Mouse (Mus musculus): Measurements from ENCODE around the gene Ncoa3. TPM values are rescaled to one million over a fixed set of nuclear protein-coding genes. Genes with fewer than 3 reads are reported as not detected.

Ncoa3 gene
- polyA plus RNA-seq, 1 experiment from 2014 or later: 14.6 TPM

GRCm38 (mm10) chr2:165968876-165969275 lies 23.6 kb upstream of the Ncoa3 start:
- ATAC-seq (replicated peaks; ENCODE audit: low FRiP score, low read depth) (no peak), DNase-seq (ENCODE audit: low spot score) (peak; percentile 70)
- TF ChIP-seq CTCF (IDR thresholded peaks at IDR 0.05; ENCODE audit: low read depth): no peak
- Histone ChIP-seq H3K4me3 (replicated peaks; ENCODE audit: low read depth, low read length) (no peak overlapping the region), H3K27me3 (ENCODE audit: insufficient read depth, low read length) (no peaks in the 10 kb centered on the region), H3K4me1 (replicated peaks; ENCODE audit: insufficient read depth, low read length) (peaks cover 9% of the 10 kb centered on the region; the same call in 1 of the 2 replicates), H3K27ac (no peak overlapping the region; the same call in 1 of the 2 replicates), H3K4me2 (ENCODE audit: low read length) (no peak overlapping the region), H3K36me3 (ENCODE audit: insufficient read depth, low read length) (no peaks in the 10 kb centered on the region), H3K9ac (ENCODE audit: low read depth, low read length) (no peak overlapping the region), H3K9me3 (replicated peaks; ENCODE audit: low read length) (no peaks in the 10 kb centered on the region)
- 31% methylated on average over 3 of the region's 3 CpGs for WGBS

GRCm38 (mm10) chr2:165969391-165969790 lies 23.0 kb upstream of the Ncoa3 start:
- TF ChIP-seq CTCF (IDR thresholded peaks at IDR 0.05; ENCODE audit: low read depth): no peak
- H3K4me3 ChIP-seq (replicated peaks; ENCODE audit: low read depth, low read length): no peak overlapping the region
- ATAC-seq (replicated peaks; ENCODE audit: low FRiP score, low read depth) (no peak), DNase-seq (ENCODE audit: low spot score) (no peak)
- H3K36me3 ChIP-seq (ENCODE audit: insufficient read depth, low read length): no peaks in the 10 kb centered on the region
- no peaks in the 10 kb centered on the region for H3K9me3 ChIP-seq (replicated peaks; ENCODE audit: low read length)
- no peaks in the 10 kb centered on the region for H3K27me3 ChIP-seq (ENCODE audit: insufficient read depth, low read length)
- H3K4me1 ChIP-seq (replicated peaks; ENCODE audit: insufficient read depth, low read length): peaks cover 9% of the 10 kb centered on the region; the same call in 1 of the 2 replicates
- 51% methylated on average over 8 of the region's 8 CpGs for WGBS
- H3K9ac ChIP-seq (ENCODE audit: low read depth, low read length): no peak overlapping the region
- H3K27ac ChIP-seq: no peak overlapping the region
- no peak overlapping the region for H3K4me2 ChIP-seq (ENCODE audit: low read length)

GRCm38 (mm10) chr2:165969961-165970360 lies 22.5 kb upstream of the Ncoa3 start:
- H3K27ac ChIP-seq: no peak overlapping the region
- ATAC-seq (replicated peaks; ENCODE audit: low FRiP score, low read depth) (no peak), DNase-seq (ENCODE audit: low spot score) (no peak)
- no peaks in the 10 kb centered on the region for H3K27me3 ChIP-seq (ENCODE audit: insufficient read depth, low read length)
- TF ChIP-seq CTCF (IDR thresholded peaks at IDR 0.05; ENCODE audit: low read depth): no peak
- H3K36me3 ChIP-seq (ENCODE audit: insufficient read depth, low read length): no peaks in the 10 kb centered on the region
- H3K4me3 ChIP-seq (replicated peaks; ENCODE audit: low read depth, low read length): no peak overlapping the region
- H3K9me3 ChIP-seq (replicated peaks; ENCODE audit: low read length): no peaks in the 10 kb centered on the region
- H3K4me2 ChIP-seq (ENCODE audit: low read length): no peak overlapping the region
- no peak overlapping the region for H3K9ac ChIP-seq (ENCODE audit: low read depth, low read length)
- WGBS: 73% methylated on average over 13 of the region's 13 CpGs
- H3K4me1 ChIP-seq (replicated peaks; ENCODE audit: insufficient read depth, low read length): peaks cover 4% of the 10 kb centered on the region; the same call in 1 of the 2 replicates

GRCm38 (mm10) chr2:165970767-165971166 lies 21.7 kb upstream of the Ncoa3 start:
- no peaks in the 10 kb centered on the region for H3K27me3 ChIP-seq (ENCODE audit: insufficient read depth, low read length)
- no peak for DNase-seq (ENCODE audit: low spot score)
- no peak overlapping the region for H3K9ac ChIP-seq (ENCODE audit: low read depth, low read length)
- TF ChIP-seq CTCF (IDR thresholded peaks at IDR 0.05; ENCODE audit: low read depth): no peak
- H3K4me2 ChIP-seq (ENCODE audit: low read length): no peak overlapping the region
- H3K27ac ChIP-seq: no peak overlapping the region
- H3K9me3 ChIP-seq (replicated peaks; ENCODE audit: low read length): no peaks in the 10 kb centered on the region
- H3K36me3 ChIP-seq (ENCODE audit: insufficient read depth, low read length): no peaks in the 10 kb centered on the region
- H3K4me1 ChIP-seq (replicated peaks; ENCODE audit: insufficient read depth, low read length): peaks cover 4% of the 10 kb centered on the region; the same call in 1 of the 2 replicates
- H3K4me3 ChIP-seq (replicated peaks; ENCODE audit: low read depth, low read length): no peak overlapping the region
- ATAC-seq (replicated peaks; ENCODE audit: low FRiP score, low read depth): no peak
- 96% methylated on average over 7 of the region's 7 CpGs for WGBS

- DNase-seq (ENCODE audit: low spot score): no peak
- no peak for ATAC-seq (replicated peaks; ENCODE audit: low FRiP score, low read depth)
- no peak for TF ChIP-seq CTCF (IDR thresholded peaks at IDR 0.05; ENCODE audit: low read depth)
- Histone ChIP-seq H3K9me3 (replicated peaks; ENCODE audit: low read length) (no peaks in the 10 kb centered on the region), H3K36me3 (ENCODE audit: insufficient read depth, low read length) (no peaks in the 10 kb centered on the region), H3K9ac (ENCODE audit: low read depth, low read length) (no peak overlapping the region), H3K4me1 (replicated peaks; ENCODE audit: insufficient read depth, low read length) (peaks cover 3% of the 10 kb centered on the region; the same call in 1 of the 2 replicates), H3K27ac (no peak overlapping the region), H3K27me3 (ENCODE audit: insufficient read depth, low read length) (no peaks in the 10 kb centered on the region), H3K4me3 (replicated peaks; ENCODE audit: low read depth, low read length) (no peak overlapping the region), H3K4me2 (ENCODE audit: low read length) (no peak overlapping the region)
- 88% methylated on average over 1 of the region's 1 CpGs for WGBS
These were observed 18.1 kb upstream of the Ncoa3 start for GRCm38 (mm10) chr2:165974383-165974782.

- ATAC-seq (replicated peaks; ENCODE audit: low FRiP score, low read depth) (no peak), DNase-seq (ENCODE audit: low spot score) (no peak)
- H3K27ac ChIP-seq: no peak overlapping the region
- H3K9ac ChIP-seq (ENCODE audit: low read depth, low read length): no peak overlapping the region
- H3K36me3 ChIP-seq (ENCODE audit: insufficient read depth, low read length): no peaks in the 10 kb centered on the region
- no peaks in the 10 kb centered on the region for H3K27me3 ChIP-seq (ENCODE audit: insufficient read depth, low read length)
- H3K4me3 ChIP-seq (replicated peaks; ENCODE audit: low read depth, low read length): no peak overlapping the region
- no peak overlapping the region for H3K4me2 ChIP-seq (ENCODE audit: low read length)
- H3K4me1 ChIP-seq (replicated peaks; ENCODE audit: insufficient read depth, low read length): no peaks in the 10 kb centered on the region
- no peaks in the 10 kb centered on the region for H3K9me3 ChIP-seq (replicated peaks; ENCODE audit: low read length)
- no peak for TF ChIP-seq CTCF (IDR thresholded peaks at IDR 0.05; ENCODE audit: low read depth)
- WGBS: 81% methylated on average over 3 of the region's 3 CpGs
These were observed 16.2 kb upstream of the Ncoa3 start for GRCm38 (mm10) chr2:165976186-165976585.

- DNase-seq (ENCODE audit: low spot score) (no peak), ATAC-seq (replicated peaks; ENCODE audit: low FRiP score, low read depth) (no peak)
- H3K4me2 ChIP-seq (ENCODE audit: low read length): no peak overlapping the region
- H3K27me3 ChIP-seq (ENCODE audit: insufficient read depth, low read length): no peaks in the 10 kb centered on the region
- H3K9me3 ChIP-seq (replicated peaks; ENCODE audit: low read length): no peaks in the 10 kb centered on the region
- H3K27ac ChIP-seq: no peak overlapping the region
- no peaks in the 10 kb centered on the region for H3K4me1 ChIP-seq (replicated peaks; ENCODE audit: insufficient read depth, low read length)
- no peaks in the 10 kb centered on the region for H3K36me3 ChIP-seq (ENCODE audit: insufficient read depth, low read length)
- TF ChIP-seq CTCF (IDR thresholded peaks at IDR 0.05; ENCODE audit: low read depth): no peak
- H3K9ac ChIP-seq (ENCODE audit: low read depth, low read length): no peak overlapping the region
- 61% methylated on average over 5 of the region's 5 CpGs for WGBS
- no peak overlapping the region for H3K4me3 ChIP-seq (replicated peaks; ENCODE audit: low read depth, low read length)
These were observed 15.6 kb upstream of the Ncoa3 start for GRCm38 (mm10) chr2:165976874-165977273.

All from kidney, postnatal 0 days (tissue).